Mouse (Mus musculus) left cerebral cortex, postnatal 10 days (tissue): Measurements from ENCODE around the gene Hrasls5. TPM values are rescaled to one million over a fixed set of nuclear protein-coding genes. Genes with fewer than 3 reads are reported as not detected.
A peak's percentile ranks its signal among the peaks of the same experiment; 100 is the strongest.

ENCODE experiments used
- DNase-seq, 2 experiments: peaks; one replicate each; pipeline ENCODE4 v3.0.0; 2021 to 2022; ENCODE audit warnings: low spot score in 2 of 2, mixed read lengths in 1 of 2; ENCODE audit errors: extremely low spot score in 1 of 2
- intact Hi-C: fragments of 180-260 bp; cut with DNase I; formaldehyde crosslinking; loops from one replicate; pipeline ENCODE4 v1.15.1; 2025
- total RNA-seq, 2 experiments: library from RNA; stranded (reverse); gene quantifications; 2 replicates each; pipeline ENCODE4 v1.2.3; 2021

The Hrasls5 gene
- not detected for total RNA-seq

DNA sequence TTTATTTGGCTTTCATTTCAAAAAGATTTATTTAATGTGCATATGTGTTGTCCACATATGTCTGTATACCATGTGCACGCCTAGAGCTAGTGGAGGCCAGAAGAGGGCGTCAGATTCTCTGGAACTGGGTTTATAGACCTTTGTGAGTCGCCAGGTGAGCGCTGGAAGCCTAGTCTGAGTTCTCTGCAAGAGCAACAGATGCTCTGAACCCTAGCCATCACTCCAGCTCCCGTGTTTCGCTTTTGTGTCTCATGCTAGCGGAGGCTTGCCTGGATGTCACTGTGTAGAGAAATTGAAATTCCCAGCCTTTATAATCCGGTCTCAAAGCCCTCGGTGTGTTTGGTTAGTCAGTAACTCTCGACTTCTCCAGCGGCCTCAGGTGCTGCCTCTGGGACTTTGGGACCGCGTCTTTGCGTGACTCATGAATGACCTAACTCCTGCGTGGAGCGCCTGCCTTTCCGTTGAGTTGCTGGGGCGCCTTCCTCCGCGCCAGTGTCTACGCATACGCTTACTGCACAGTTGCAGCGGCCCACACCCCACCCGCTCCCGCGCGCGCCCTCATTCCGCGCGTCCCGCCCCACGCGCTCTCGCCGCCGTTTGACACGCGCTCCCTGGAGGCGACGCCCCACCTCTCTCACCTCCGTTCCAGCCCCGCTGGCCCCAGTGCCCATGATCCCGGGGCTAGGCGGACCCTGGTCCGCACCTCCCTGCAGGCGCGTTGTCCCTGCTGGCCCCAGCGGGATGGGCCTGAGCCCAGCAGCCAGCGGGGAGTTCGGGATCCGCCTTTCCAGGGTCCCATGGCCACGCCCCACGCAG is at the start of gene Hrasls5:
Gene Hrasls5 (plus strand): TSS at position 600 of the 816 bp plus-strand sequence.
- DNase-seq, result peak in 1 of 2 experiments; percentile 75
- intact Hi-C loops, result no loop called here

- no peak for DNase-seq
Measured at GRCm38 (mm10) chr19:7562601-7563129, 49.7 kb upstream of the Hrasls5 start.

GRCm38 (mm10) chr19:7563676-7564075 is 48.7 kb upstream of the Hrasls5 start:
- DNase-seq, result no peak
- intact Hi-C loops, result no loop called here

More at GRCm38 (mm10) chr19:7562601-7563129, 49.7 kb upstream of the Hrasls5 start:
- intact Hi-C loops, result no loop called here

GRCm38 (mm10) chr19:7564457-7564856 is 47.9 kb upstream of the Hrasls5 start:
- no peak for DNase-seq
- intact Hi-C loops, result no loop called here

- DNase-seq, result no peak
- intact Hi-C loops, result no loop called here
Measured at GRCm38 (mm10) chr19:7566826-7567225, 45.5 kb upstream of the Hrasls5 start.

DNA sequence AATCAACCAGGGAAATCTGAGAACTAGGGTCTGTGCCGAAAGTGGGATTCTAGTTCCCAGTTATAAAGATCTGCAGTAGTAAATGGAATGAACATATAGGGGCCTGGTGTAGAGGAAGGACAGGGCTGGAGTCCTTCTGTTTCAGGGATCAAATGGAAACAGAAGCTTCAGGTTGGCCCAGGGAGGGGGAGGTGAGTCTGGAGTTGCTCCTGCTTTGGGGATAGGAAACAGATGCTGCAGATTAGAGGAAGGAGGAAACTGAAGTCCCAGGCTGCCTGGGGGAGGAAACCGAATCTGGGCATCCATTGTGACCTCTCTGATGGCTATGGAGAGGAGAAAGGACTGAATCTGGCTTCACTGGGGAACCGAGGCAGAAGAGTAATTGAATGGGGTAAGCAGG is 44.0 kb upstream of the Hrasls5 start:
- DNase-seq, result no peak
- intact Hi-C loops, result no loop called here

GRCm38 (mm10) chr19:7569650-7570049 is 42.7 kb upstream of the Hrasls5 start:
- intact Hi-C loops, result no loop called here
- no peak for DNase-seq

DNA sequence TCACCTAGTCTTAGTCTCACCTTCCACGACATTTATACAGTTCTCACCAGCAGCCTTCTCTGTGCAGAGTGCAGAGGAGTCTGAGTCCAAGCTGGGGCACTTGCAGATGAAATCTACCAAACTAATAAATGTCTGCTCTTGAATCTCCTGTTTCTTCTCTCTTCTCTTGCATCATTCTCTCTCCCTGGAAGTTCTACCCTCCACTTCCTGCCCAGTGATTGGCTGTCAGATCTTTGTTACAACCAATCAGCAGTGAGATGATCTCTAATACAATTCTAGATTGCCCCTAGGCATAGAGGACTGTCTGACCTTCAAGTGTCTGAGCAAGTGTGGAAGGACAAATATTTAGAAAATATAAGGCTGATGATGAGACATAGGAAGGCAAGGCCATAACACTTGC is 36.2 kb upstream of the Hrasls5 start:
- intact Hi-C loops, result no loop called here
- DNase-seq, result no peak

GRCm38 (mm10) chr19:7577710-7578109 is 34.6 kb upstream of the Hrasls5 start:
- intact Hi-C loops, result no loop called here
- DNase-seq, result peak in 1 of 2 experiments; percentile 30

DNA sequence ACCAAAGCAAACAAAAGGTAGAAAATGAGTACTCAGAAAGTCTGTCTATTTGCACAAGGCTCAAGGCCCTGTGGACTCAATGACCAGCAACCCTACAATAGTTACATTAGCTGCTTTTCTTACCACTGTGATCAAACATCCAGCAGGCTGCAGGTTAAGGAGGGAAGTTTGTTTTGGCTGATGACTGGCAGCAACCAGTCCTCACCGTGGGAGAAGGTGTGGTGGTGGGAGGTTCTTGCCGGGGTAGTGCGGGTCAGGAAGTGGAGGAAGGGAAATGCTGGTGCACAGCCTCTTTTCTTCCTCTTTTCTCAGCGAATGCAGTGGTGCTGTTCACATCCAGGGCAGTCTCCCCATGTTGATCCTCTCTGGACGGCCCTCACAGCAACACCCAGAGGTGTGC is 31.3 kb upstream of the Hrasls5 start:
- intact Hi-C loops, result no loop called here
- DNase-seq, result peak in 1 of 2 experiments; percentile 39

DNA sequence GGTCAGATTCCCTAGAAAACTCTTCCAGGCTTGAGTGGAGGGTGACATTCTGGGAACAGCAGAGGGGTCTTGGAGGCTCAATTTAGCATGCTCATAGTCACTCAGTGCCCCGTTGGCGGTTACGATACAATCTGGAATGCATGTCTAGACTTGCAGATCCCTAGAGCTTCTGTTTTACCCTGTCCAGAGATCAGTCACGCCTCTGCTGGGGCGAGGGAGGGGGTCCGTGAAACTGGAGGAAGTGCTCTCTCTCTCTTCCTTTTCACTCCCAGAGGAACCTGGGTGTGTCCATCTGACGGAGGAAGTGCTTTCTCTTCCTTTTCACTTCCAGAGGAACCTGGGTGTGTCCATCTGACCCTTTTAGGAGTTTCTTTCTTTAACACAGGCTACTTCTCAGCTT is 29.2 kb upstream of the Hrasls5 start:
- DNase-seq, result peak in 1 of 2 experiments; percentile 36
- intact Hi-C loops, result no loop called here

- intact Hi-C loops, result no loop called here
- no peak for DNase-seq
Measured at GRCm38 (mm10) chr19:7583599-7583998, 28.7 kb upstream of the Hrasls5 start.

GRCm38 (mm10) chr19:7585279-7585678 is 27.1 kb upstream of the Hrasls5 start:
- DNase-seq, result no peak
- intact Hi-C loops, result no loop called here

GRCm38 (mm10) chr19:7585764-7586163 is 26.6 kb upstream of the Hrasls5 start:
- intact Hi-C loops, result no loop called here
- DNase-seq, result no peak

GRCm38 (mm10) chr19:7590795-7591194 is 21.5 kb upstream of the Hrasls5 start:
- intact Hi-C loops, result loop anchor here (10.0 kb wide), 1 partner anchor 146 kb away; no protein-coding TSS in a partner anchor
- no peak for DNase-seq

DNA sequence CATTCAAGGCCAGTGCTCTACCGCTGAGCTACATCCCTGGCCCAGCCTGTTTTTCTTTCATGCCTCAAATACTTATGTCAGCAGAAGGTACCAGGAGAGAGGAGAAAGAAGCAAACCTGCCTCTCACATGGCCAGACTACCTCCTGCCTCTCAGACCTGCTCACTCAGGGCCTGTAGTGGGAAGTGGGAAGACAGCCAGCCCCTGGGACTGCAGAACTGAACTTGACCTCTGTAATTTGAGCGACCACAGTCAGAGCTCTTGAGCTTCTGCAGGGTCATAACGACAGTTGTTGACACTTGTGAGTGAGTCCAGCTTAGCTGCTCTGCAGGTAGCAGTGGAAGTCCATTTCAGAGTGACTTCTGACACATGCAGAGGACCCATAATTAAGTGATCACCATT is 20.3 kb upstream of the Hrasls5 start:
- intact Hi-C loops, result loop anchor here (10.0 kb wide), 1 partner anchor 147 kb away; no protein-coding TSS in a partner anchor
- DNase-seq, result no peak

DNA sequence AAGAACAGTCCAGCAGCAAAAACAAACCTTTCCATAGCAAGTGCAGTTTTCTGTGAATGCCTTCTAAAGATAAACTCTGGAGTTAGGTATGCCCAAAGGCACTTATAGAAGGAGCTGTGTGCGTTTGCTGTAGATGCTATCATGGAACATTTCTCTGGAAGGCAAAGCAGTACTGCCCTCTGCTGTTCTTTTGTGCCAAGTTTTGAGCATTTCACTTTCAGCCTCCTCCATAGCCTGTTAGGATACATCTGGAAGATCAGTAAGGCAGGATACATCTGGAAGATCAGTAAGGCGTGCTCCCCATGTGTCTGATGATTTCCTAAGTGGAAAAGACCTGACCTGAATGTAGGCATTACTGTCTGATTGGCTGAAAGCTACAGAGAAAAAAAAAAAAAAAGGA is 16.8 kb upstream of the Hrasls5 start:
- intact Hi-C loops, result loop anchor here (1.0 to 10.0 kb wide), 2 partner anchors 66 to 151 kb away; no protein-coding TSS in a partner anchor
- peak in 1 of 2 experiments; percentile 39 for DNase-seq

DNA sequence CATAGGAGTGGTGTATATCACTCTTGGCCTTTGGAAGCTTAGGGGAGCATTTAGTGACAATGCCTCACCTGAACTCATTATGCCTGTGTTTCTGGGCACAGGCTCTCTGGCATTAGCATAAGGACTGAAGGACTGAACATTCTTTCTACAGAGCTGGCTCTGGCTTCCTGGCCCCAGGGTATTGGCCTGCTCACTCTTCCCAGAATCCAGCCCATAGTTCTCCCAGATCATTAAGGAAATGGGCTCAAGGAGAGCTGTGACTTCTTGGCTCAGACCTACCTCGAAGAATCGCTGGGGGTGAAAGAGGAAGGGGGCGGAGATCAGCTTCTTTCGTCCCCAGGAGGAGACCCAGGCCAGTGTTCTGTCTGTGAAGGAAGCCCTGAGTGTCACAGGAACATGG is 13.9 kb upstream of the Hrasls5 start:
- intact Hi-C loops, result loop anchor here (10.0 kb wide), 1 partner anchor 154 kb away; no protein-coding TSS in a partner anchor
- no peak for DNase-seq

DNA sequence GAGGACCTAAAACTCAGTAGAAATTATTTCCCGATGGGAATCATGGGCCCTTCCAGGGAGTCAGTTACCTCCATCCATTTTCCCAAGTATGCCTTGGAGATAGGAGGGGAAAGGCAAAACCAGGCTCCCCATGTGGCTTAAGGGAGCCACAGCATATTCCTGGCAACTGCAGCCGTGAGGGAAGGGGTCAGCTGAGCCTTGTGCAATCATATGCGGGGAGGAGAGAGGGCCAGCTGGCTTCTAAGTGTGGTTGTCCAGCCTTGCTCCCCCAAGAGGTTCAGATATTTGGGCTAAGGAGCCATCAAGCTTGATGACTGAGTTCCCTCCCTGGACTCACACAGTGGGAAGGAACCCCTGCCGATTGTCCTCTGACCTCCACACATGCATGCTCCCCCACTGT is 10.8 kb upstream of the Hrasls5 start:
- no peak for DNase-seq
- intact Hi-C loops, result no loop called here

DNA sequence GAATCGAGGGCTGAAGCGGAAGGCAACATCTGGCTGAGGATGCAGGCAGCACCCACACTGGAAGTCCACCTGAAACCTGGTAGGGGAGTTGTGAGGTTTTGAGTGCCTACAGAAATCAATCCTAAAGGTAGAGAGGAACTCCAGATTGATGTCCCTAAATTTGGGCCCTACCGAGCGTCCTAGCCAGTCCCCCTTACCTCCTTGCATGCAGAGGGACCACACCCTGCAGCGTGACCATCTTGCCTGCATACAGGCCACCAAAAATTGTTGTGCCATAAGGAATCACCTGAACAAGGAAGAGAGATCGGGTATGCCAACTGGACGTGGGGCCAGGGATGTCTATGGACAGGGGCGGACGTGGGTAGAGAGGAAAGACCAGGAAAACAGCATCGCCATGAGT is 8.2 kb upstream of the Hrasls5 start:
- intact Hi-C loops, result no loop called here
- no peak for DNase-seq
